Comparison of ENCODE assay signal across 22 mouse cellular contexts in genomic region chr7:89088141-89088540, GRCm38 (mm10).
"Had no signal": no experiment of that assay in that cellular context is flagged by ENCODE, and none has a peak within 500 bp of the region (broad histone marks: within the 10 kb centered on the region; RNA-seq: fewer than 3 reads in every experiment).

No protein-coding gene starts in this region.

- H3K27me3 ChIP-seq: liver, embryonic 13.5 days; liver, embryonic 15.5 days; lung, embryonic 15.5 days; midbrain, embryonic 12.5 days; midbrain, embryonic 15.5 days; neural tube, embryonic 13.5 days; neural tube, embryonic 15.5 days had no signal

- ATAC-seq: liver, postnatal 0 days; lung, postnatal 0 days; midbrain, embryonic 15.5 days had no signal

- H3K4me3 ChIP-seq: liver, embryonic 13.5 days; liver, embryonic 15.5 days; lung, embryonic 15.5 days; midbrain, embryonic 10.5 days; midbrain, embryonic 12.5 days; midbrain, embryonic 15.5 days; myocyte; neural tube, embryonic 13.5 days; neural tube, embryonic 15.5 days had no signal

- H3K27ac ChIP-seq: liver, embryonic 13.5 days; liver, embryonic 15.5 days; lung, embryonic 15.5 days; macrophage; midbrain, embryonic 10.5 days; midbrain, embryonic 12.5 days; midbrain, embryonic 15.5 days; neural tube, embryonic 13.5 days; neural tube, embryonic 15.5 days had no signal

- H3K36me3 ChIP-seq: liver, embryonic 13.5 days; liver, embryonic 15.5 days; lung, embryonic 15.5 days; midbrain, embryonic 10.5 days; midbrain, embryonic 12.5 days; midbrain, embryonic 15.5 days; neural tube, embryonic 13.5 days; neural tube, embryonic 15.5 days had no signal

- H3K4me1 ChIP-seq: liver, embryonic 13.5 days; liver, embryonic 15.5 days; lung, embryonic 15.5 days; midbrain, embryonic 10.5 days; midbrain, embryonic 12.5 days; midbrain, embryonic 15.5 days; neural tube, embryonic 13.5 days; neural tube, embryonic 15.5 days had no signal

- H3K9me3 ChIP-seq: liver, embryonic 13.5 days; liver, embryonic 15.5 days; lung, embryonic 15.5 days; midbrain, embryonic 10.5 days; midbrain, embryonic 12.5 days; midbrain, embryonic 15.5 days; neural tube, embryonic 13.5 days; neural tube, embryonic 15.5 days had no signal

- H3K4me2 ChIP-seq: liver, embryonic 13.5 days; liver, embryonic 15.5 days; lung, embryonic 15.5 days; midbrain, embryonic 12.5 days; midbrain, embryonic 15.5 days; neural tube, embryonic 13.5 days; neural tube, embryonic 15.5 days had no signal

- H3K9ac ChIP-seq: liver, embryonic 13.5 days; liver, embryonic 15.5 days; liver, postnatal 0 days; lung, embryonic 15.5 days; midbrain, embryonic 12.5 days; midbrain, embryonic 15.5 days; neural tube, embryonic 13.5 days; neural tube, embryonic 15.5 days had no signal

- DNase-seq: liver, embryonic 13.5 days; liver, postnatal 0 days; lung, adult 2 months; lung, postnatal 14 days; lung, postnatal 36 days; right cerebral cortex, adult 18-20 months; right cerebral cortex, postnatal 25 days; right cerebral cortex, postnatal 4 days; spleen, adult 18-20 months; thymus, adult 18-20 months; thymus, postnatal 14 days; thymus, postnatal 36 days had no signal
